Mouse (Mus musculus): ENCODE measurements around the gene Crk.

DNA sequence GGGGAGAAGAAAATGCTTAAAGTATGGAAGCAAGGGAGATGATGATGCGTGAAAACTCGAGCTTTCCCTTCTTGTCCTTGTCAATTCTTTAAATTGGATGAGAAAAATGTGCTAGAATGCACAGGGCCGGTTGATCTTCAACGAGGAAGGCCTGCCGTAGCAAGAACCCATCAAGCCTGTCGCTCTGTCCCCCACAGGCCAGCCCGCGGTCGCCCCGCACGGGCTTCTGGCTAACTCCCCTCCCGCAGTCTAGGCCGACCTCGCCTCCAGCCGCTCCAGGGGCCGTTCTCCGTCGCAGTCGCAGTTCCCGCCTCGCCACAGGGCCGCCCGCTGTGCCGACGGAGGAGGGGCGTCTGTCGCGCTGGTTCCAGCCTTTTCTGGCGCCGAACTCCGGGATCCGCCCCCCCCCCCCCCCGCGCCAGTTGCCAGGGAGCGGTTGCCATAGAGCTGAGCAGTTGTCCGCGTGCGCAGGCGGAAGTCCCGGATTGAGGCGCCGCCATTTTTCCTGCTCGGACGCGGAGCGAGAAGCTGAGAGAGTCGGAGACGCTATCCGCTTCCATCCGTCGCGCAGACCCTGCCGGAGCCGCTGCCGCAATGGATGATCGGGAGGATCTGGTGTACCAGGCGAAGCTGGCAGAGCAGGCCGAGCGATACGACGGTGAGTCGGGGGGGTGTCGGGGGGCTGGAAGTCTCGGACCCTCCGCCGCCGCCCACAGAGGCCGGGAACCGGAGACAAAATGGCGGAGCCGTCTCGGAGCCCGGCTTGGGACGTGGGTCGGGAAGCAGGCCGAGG lies 53.6 kb downstream of the Crk start, which contains the start of gene Ywhae:
- TF ChIP-seq CTCF (IDR thresholded peaks at IDR 0.05; ENCODE audit: control insufficient read depth, insufficient read depth, low read length) (no peak), POLR2A (IDR thresholded peaks at IDR 0.05; ENCODE audit: borderline replicate concordance, control insufficient read depth, low read depth, low read length) (peak; percentile 83; the same call in 1 of the 2 replicates)

All from bone marrow, adult 2 months (tissue).